Mouse (Mus musculus) gastrocnemius, postnatal 36 days (tissue): ENCODE data around the gene Me3. TPM values are rescaled to one million over a fixed set of nuclear protein-coding genes. Genes with fewer than 3 reads are reported as not detected.

Experiments
- DNase-seq, 2 experiments: peaks; one replicate each; pipeline ENCODE4 v3.0.0; 2022
- intact Hi-C: fragments of 180-260 bp; cut with DNase I; formaldehyde crosslinking; loops from one replicate; pipeline ENCODE4 v1.15.1; 2025
- long read RNA-seq, 2 experiments: library from polyadenylated mRNA; stranded (forward); transcript quantifications; one replicate each; pipeline ENCODE4 v2.0.0; 2021
- total RNA-seq, 2 experiments: library from RNA; stranded (reverse); gene quantifications; 2 replicates each; pipeline ENCODE4 v1.2.3; 2021

Gene Me3
- 100 to 1,000 TPM; 108 to 125 TPM for total RNA-seq
- long read RNA-seq, experiment 1, full-length matches to known transcripts: 67 of 118 reads
- long read RNA-seq, experiment 1, partial matches to known transcripts: 15 of 118 reads
- long read RNA-seq, experiment 1, other reads (novel, unspliced or antisense): 36 of 118 reads
- long read RNA-seq, experiment 2, full-length matches to known transcripts: 97 of 166 reads
- long read RNA-seq, experiment 2, partial matches to known transcripts: 19 of 166 reads
- long read RNA-seq, experiment 2, other reads (novel, unspliced or antisense): 50 of 166 reads

- peak; percentile 72 to 73 for DNase-seq
- intact Hi-C loops: loop anchor here (5.0 kb wide), 1 partner anchor 70 kb away; no protein-coding TSS in a partner anchor
Observed at GRCm38 (mm10) chr7:89632342-89633251, at the start of gene Me3. TSS of gene Me3 (plus strand) at chr7:89632392.

GRCm38 (mm10) chr7:89590039-89590438 is 42.2 kb upstream of the Me3 start:
- intact Hi-C loops: no loop called here
- no peak for DNase-seq

GRCm38 (mm10) chr7:89590542-89591251 is 41.5 kb upstream of the Me3 start:
- intact Hi-C loops: no loop called here

GRCm38 (mm10) chr7:89595813-89596212 is 36.4 kb upstream of the Me3 start:
- no peak for DNase-seq
- intact Hi-C loops: no loop called here

More at GRCm38 (mm10) chr7:89590542-89591251, 41.5 kb upstream of the Me3 start:
- DNase-seq: no peak

- intact Hi-C loops: no loop called here
- no peak for DNase-seq
Observed at GRCm38 (mm10) chr7:89605589-89606536, 26.3 kb upstream of the Me3 start.

GRCm38 (mm10) chr7:89607329-89607728 is 24.9 kb upstream of the Me3 start:
- intact Hi-C loops: no loop called here

GRCm38 (mm10) chr7:89611236-89611635 is 21.0 kb upstream of the Me3 start:
- DNase-seq: no peak

More at GRCm38 (mm10) chr7:89607329-89607728, 24.9 kb upstream of the Me3 start:
- DNase-seq: no peak

GRCm38 (mm10) chr7:89616235-89616634 is 16.0 kb upstream of the Me3 start:
- DNase-seq: no peak
- intact Hi-C loops: no loop called here

More at GRCm38 (mm10) chr7:89611236-89611635, 21.0 kb upstream of the Me3 start:
- intact Hi-C loops: no loop called here

GRCm38 (mm10) chr7:89623331-89623730 is 8.9 kb upstream of the Me3 start:
- DNase-seq: no peak
- intact Hi-C loops: no loop called here

- intact Hi-C loops: loop anchor here (5.0 kb wide), 1 partner anchor 100 kb away; the partner anchor contains the start of gene Prss23
- DNase-seq: no peak
Observed at GRCm38 (mm10) chr7:89627393-89627792, 4.8 kb upstream of the Me3 start.

GRCm38 (mm10) chr7:89628006-89628405 is 4.2 kb upstream of the Me3 start:
- DNase-seq: no peak
- intact Hi-C loops: loop anchor here (5.0 kb wide), 1 partner anchor 101 kb away; the partner anchor contains the start of gene Prss23

GRCm38 (mm10) chr7:89629006-89629405 is 3.2 kb upstream of the Me3 start:
- intact Hi-C loops: loop anchor here (5.0 kb wide), 1 partner anchor 102 kb away; the partner anchor contains the start of gene Prss23
- DNase-seq: no peak

- no peak for DNase-seq
- intact Hi-C loops: loop anchor here (5.0 kb wide), 2 partner anchors 68 to 103 kb away; partner anchors contain the start of gene Prss23
Observed at GRCm38 (mm10) chr7:89629914-89630313, 2.3 kb upstream of the Me3 start.

- intact Hi-C loops: loop anchor here (5.0 kb wide), 1 partner anchor 68 kb away; no protein-coding TSS in a partner anchor
- DNase-seq: no peak
Observed at GRCm38 (mm10) chr7:89630796-89631195, 1.4 kb upstream of the Me3 start.

- no peak for DNase-seq
- intact Hi-C loops: no loop called here
Observed at GRCm38 (mm10) chr7:89640533-89640932, 8.3 kb downstream of the Me3 start.

GRCm38 (mm10) chr7:89640944-89641661 is 8.9 kb downstream of the Me3 start:
- intact Hi-C loops: no loop called here
- no peak for DNase-seq

GRCm38 (mm10) chr7:89645015-89645414 is 12.8 kb downstream of the Me3 start:
- no peak for DNase-seq

GRCm38 (mm10) chr7:89647864-89648263 is 15.7 kb downstream of the Me3 start:
- intact Hi-C loops: loop anchor here (1.0 kb wide), 1 partner anchor 10 kb away; no protein-coding TSS in a partner anchor
- DNase-seq: no peak

More at GRCm38 (mm10) chr7:89645015-89645414, 12.8 kb downstream of the Me3 start:
- intact Hi-C loops: no loop called here
